Mouse (Mus musculus) G1E-ER4 (cell line): ENCODE data around the gene Prcd. TPM values are rescaled to one million over a fixed set of nuclear protein-coding genes. Genes with fewer than 3 reads are reported as not detected.

Experiments
- GATA1 ChIP-seq: IDR thresholded peaks from one replicate; pipeline ENCODE4 v1.8.0; 2012; ENCODE audit warnings: low read length, inconsistent platforms
- polyA plus RNA-seq: library from polyadenylated mRNA; stranded (reverse); fragments of >175 nt; gene quantifications from 2 replicates; pipeline ENCODE4 v1.2.3, GENCODE M21; 2012

Gene Prcd
- polyA plus RNA-seq, 1 experiment: 0.56 TPM

DNA sequence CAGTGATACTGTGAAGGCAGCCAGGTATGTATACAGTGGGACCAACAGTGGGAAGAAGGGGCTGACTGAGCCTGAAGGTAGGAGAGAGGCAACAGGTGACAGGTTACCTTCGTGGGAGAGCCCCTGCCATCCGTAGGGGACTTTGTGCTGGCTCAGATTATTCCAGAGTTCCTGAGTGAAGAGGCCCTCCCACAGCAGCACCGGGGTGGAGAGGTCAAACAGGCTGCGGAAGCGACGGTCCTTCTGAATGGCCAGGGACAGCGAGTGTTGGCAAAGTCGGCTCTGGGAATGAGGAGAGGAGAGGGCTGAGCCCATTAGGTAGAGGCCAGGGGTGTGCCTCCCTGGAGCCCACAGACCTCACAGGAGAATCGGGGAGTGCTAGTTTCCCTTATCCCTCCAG, 32.4 kb downstream of the Prcd start:
- TF ChIP-seq GATA1: no peak

DNA sequence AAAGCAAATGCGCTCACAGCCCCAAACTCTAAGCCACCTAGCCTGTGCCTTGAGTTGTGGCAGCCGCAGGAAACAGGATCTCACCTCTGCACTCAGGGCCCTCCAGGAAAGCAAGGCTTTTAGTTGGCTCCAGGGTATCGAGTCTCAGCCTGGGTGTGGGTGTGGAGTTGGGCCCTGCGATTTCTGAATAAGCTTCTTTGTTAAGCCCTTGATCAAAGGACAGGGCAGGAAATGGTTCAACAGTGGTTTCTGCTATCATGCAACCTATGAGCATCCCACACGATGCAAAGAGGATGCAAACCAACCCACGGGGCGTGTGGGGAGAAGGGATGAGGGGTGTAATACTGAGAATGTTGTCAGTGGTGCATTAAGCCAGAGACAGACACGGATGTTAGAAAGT, 34.6 kb downstream of the Prcd start:
- no peak for TF ChIP-seq GATA1

GRCm38 (mm10) chr11:116689622-116690021, 36.3 kb downstream of the Prcd start:
- no peak for TF ChIP-seq GATA1

GRCm38 (mm10) chr11:116690701-116691575, 37.6 kb downstream of the Prcd start:
- no peak for TF ChIP-seq GATA1

- TF ChIP-seq GATA1: no peak
These were observed 40.5 kb downstream of the Prcd start for GRCm38 (mm10) chr11:116693899-116694249.

- TF ChIP-seq GATA1: no peak
These were observed 41.2 kb downstream of the Prcd start for GRCm38 (mm10) chr11:116694250-116695193.

DNA sequence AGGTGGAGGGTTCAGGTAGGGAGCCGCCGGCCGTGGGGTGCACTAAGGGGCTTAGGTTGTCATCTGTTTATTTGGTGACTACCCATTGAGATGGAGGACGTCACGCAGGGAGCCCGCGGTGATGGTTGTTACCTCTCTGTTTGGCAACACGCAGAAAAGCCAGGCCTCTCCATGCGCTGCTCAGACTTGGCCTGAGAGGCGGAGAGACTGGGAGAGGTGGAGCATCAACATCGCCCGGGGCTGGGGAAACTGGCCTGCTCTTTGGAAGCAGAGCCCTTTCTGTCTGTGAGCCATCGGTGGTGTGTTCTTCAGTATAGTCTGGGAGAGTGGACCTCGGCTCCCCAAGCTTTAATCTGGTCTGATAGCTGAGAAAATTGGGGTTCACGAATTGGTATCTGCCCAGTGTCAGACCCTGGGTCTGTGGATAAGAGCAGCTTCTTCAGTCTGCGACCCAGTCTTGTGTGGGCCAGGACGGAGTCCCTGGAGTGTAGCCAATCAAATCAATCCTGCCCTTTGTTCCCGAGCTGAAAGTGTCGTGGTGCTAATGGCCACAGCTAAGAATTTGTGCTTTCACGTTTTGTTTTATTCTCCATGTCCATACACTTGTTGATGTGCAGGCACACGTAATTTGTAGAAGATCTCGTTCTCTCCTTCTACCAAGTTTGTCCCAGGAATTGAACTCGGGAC, 42.0 kb downstream of the Prcd start:
- no peak for TF ChIP-seq GATA1

GRCm38 (mm10) chr11:116696426-116696825, 43.1 kb downstream of the Prcd start:
- TF ChIP-seq GATA1: no peak

DNA sequence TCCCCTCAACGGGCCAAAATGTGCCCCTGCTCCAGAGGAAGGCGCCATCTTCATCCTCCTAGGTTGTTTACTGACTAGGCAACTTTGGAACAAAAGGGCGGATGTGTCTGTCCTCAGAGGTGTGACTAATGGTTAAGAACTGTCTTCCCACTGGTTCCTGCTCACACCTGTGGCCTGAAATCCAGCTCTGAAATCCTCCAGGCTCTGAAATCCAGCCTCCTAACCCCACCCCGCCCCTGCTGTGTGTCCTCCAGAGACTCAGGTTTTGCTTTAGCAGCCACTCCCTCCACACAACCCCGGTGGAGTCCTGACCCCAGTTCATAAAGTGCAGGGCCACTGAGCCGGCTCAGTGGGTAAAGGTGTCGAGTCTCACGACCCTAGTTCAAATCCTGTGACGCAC, 44.2 kb downstream of the Prcd start:
- TF ChIP-seq GATA1: no peak

DNA sequence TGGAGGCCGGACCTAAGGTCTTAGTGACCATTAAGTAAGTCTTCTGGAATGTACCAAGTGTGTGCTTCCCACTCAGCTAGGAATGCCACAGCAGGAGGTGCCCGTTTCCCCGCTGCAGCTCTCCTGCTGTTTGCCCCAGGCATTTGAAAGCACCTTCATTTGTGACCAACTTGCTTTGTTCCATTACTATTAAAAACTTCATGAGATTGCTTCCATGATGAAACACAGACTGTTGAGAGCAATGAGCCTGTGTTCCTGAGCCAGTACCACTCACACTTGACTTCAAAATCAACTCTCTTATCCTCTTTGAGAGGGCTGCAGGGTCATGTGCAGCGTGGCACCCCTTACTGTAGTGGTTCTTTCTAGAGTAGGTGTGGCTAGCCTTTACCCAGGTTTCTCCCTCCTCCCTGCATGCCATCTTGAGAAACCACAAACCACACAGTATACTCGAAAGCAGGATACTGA, 48.1 kb downstream of the Prcd start:
- TF ChIP-seq GATA1: no peak

- no peak for TF ChIP-seq GATA1
These were observed 51.2 kb downstream of the Prcd start for GRCm38 (mm10) chr11:116704336-116705035.

GRCm38 (mm10) chr11:116705204-116705608, 51.9 kb downstream of the Prcd start:
- no peak for TF ChIP-seq GATA1

- TF ChIP-seq GATA1: no peak
These were observed 53.0 kb downstream of the Prcd start for GRCm38 (mm10) chr11:116706363-116706762.

GRCm38 (mm10) chr11:116710171-116710570, 56.8 kb downstream of the Prcd start:
- no peak for TF ChIP-seq GATA1

DNA sequence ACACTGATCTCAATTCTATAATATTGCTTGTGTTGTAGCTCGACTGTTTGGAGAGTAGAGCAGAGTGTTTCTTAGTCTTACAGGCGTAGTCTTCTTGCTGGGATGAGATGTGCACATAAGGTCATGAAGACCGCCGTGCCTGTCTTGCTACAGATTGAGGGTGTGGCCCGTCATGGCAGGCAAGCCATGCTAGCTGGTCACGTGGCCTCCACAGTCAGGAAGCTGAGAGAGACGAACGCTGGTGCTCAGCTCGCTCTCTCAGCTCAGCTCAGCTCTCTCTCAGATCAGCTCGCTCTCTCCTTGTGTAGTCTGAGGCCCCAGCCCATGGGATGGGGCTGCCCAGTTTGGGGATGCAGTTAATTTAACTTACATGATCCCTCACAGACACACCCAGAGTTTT, 57.5 kb downstream of the Prcd start:
- TF ChIP-seq GATA1: no peak
